Mouse (Mus musculus) stomach, embryonic 15.5 days (tissue): ENCODE results near the gene Irak3. TPM values are rescaled to one million over a fixed set of nuclear protein-coding genes. Genes with fewer than 3 reads are reported as not detected.

Experiments used
- ATAC-seq: fragments of 200-750 bp; cut with Nextera tagmentation; 2 replicates; pipeline ENCODE4 v1.8.0; 2017; ENCODE audit warnings: low read depth, moderate number of reproducible peaks, moderate TSS enrichment; ENCODE audit not compliant: insufficient read depth, low FRiP score
- H3K27ac ChIP-seq: fragments of 300-500 bp; sonication (generic); 2 replicates; pipeline ENCODE4 v1.5.1; 2015; ENCODE audit warnings: mild to moderate bottlenecking, inconsistent platforms
- H3K27me3 ChIP-seq: fragments of 300-500 bp; sonication (generic); replicated peaks from 2 replicates; pipeline ENCODE4 v1.6.1; 2015; ENCODE audit warnings: inconsistent platforms
- H3K36me3 ChIP-seq: fragments of 300-500 bp; sonication (generic); 2 replicates; pipeline ENCODE4 v1.6.1; 2015; ENCODE audit warnings: inconsistent platforms
- H3K4me1 ChIP-seq: fragments of 300-500 bp; sonication (generic); 2 replicates; pipeline ENCODE4 v1.6.1; 2015; ENCODE audit warnings: inconsistent platforms
- H3K4me2 ChIP-seq: fragments of 300-500 bp; sonication (generic); 2 replicates; pipeline ENCODE4 v1.6.1; 2015; ENCODE audit warnings: mild to moderate bottlenecking, inconsistent platforms
- H3K4me3 ChIP-seq: fragments of 300-500 bp; sonication (generic); replicated peaks from 2 replicates; pipeline ENCODE4 v1.5.1; 2015; ENCODE audit warnings: inconsistent platforms
- H3K9ac ChIP-seq: fragments of 300-500 bp; sonication (generic); 2 replicates; pipeline ENCODE4 v1.6.1; 2015; ENCODE audit warnings: inconsistent platforms
- H3K9me3 ChIP-seq: fragments of 300-500 bp; sonication (generic); 2 replicates; pipeline ENCODE4 v1.6.1; 2016; ENCODE audit warnings: inconsistent platforms
- WGBS: fragments of 180-500 bp; shearing (Covaris S2); methylation state at CpG from one replicate; pipeline ENCODE4 v1.1.7; 2015; 5-methylcytosine and 5-hydroxymethylcytosine counted together
- polyA plus RNA-seq: library from polyadenylated mRNA; unstranded; fragments of >200 nt; fragmentation: Nextera tagmentation; extraction: Ambion mirVana; gene quantifications from 2 replicates; pipeline ENCODE4 v1.2.1, GENCODE M21; 2015

Irak3 gene
- polyA plus RNA-seq, 1 experiment from 2014 or later: 0.73 TPM

DNA sequence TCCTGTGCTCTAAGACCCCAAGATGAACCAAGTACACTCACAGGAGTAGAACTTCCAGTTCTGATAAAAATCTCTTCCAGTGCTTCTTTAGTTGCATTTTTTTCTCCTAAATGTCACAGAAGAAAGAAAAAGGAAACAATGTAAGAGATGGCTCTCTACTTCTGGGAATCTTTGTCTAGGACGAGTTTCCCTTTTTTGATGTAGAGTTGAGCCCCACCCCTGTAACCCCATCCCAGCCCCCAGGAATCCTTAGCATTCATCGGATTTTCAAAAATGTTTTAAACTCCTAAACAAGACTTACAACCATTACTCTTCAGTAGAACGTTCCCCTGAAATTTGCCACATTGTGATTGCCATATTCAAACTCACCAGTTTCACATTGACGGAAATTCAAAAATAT, 31.7 kb downstream of the Irak3 start:
- no peaks in the 10 kb centered on the region for H3K27me3 ChIP-seq
- WGBS: 78% methylated on average over 4 of the region's 4 CpGs
- ATAC-seq: no peak

DNA sequence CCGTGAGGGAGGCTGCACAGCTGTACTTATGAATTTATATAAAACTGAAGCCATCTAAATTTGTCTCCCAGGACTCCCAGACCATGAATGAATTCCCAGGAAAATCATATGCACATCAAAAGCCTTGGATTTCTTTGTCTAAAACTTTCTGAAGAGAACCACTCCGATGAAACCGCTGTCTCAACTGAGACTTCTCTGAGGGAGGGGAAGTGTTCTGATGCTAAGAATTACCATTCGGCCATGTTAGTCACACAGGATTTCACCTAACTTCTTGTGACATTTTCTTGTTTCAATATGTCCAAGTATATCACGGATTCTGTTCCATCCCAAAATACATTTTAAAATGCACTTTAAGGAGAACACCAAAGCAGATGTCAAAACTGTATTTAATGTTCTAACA, 32.1 kb downstream of the Irak3 start:
- no peak for ATAC-seq
- 80% methylated on average over 5 of the region's 5 CpGs for WGBS
- no peak overlapping the region for H3K4me2 ChIP-seq
- no peak overlapping the region for H3K4me3 ChIP-seq
- H3K9me3 ChIP-seq: no peaks in the 10 kb centered on the region
- H3K9ac ChIP-seq: no peak overlapping the region
- no peaks in the 10 kb centered on the region for H3K4me1 ChIP-seq
- H3K27me3 ChIP-seq: no peaks in the 10 kb centered on the region
- H3K36me3 ChIP-seq: no peaks in the 10 kb centered on the region
- H3K27ac ChIP-seq: no peak overlapping the region

More for the DNA sequence above, 31.7 kb downstream of the Irak3 start:
- H3K9ac ChIP-seq: no peak overlapping the region
- no peak overlapping the region for H3K4me2 ChIP-seq
- H3K27ac ChIP-seq: no peak overlapping the region
- no peaks in the 10 kb centered on the region for H3K36me3 ChIP-seq
- H3K4me3 ChIP-seq: no peak overlapping the region
- H3K9me3 ChIP-seq: no peaks in the 10 kb centered on the region
- H3K4me1 ChIP-seq: no peaks in the 10 kb centered on the region

DNA sequence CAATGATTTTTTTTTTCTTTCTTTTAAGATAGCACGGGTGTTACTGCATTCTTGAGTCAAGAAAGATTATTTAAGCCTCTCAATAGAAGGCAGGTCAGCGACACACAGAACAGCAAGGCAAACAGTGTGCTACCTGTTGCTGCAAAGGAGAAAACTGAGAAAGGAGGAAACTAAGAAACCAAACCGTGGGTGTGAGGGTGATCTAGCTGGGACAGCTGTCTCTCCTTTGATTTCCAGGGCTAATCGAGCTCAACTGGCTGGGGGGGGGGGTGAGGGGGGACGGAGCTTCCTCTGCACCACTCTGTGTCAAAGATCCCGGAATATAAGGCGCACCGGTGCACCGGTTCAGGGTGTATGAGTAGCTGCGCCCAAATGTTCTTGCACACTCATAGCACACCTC, 32.9 kb downstream of the Irak3 start:
- WGBS: 48% methylated on average over 10 of the region's 10 CpGs
- no peak for ATAC-seq
- H3K27me3 ChIP-seq: no peaks in the 10 kb centered on the region
- H3K9ac ChIP-seq: no peak overlapping the region
- H3K4me2 ChIP-seq: no peak overlapping the region
- H3K36me3 ChIP-seq: no peaks in the 10 kb centered on the region
- H3K27ac ChIP-seq: no peak overlapping the region
- no peaks in the 10 kb centered on the region for H3K4me1 ChIP-seq
- no peaks in the 10 kb centered on the region for H3K9me3 ChIP-seq
- no peak overlapping the region for H3K4me3 ChIP-seq

DNA sequence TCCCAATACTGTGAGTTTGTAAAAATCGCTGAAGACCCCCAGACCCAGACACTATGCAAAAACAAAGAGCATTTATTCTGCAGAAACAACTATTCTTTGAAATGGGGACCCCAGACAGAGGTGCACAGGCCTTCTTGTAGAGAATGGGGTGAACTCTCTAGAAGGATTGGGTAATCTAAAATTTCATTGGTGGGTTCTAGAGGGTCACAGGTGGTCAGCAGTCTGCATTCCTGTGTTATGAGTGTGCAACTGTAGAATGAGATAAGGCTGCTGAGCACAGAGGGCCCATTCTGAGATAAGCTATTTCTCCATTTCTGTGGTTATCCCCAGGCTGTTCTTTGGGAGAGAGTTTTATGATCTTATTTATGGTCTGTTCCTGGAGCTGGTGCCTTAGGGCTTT, 33.9 kb downstream of the Irak3 start:
- no peaks in the 10 kb centered on the region for H3K9me3 ChIP-seq
- no peak; the same call in 1 of the 2 replicates for ATAC-seq
- no peaks in the 10 kb centered on the region for H3K36me3 ChIP-seq
- no peak overlapping the region for H3K4me3 ChIP-seq
- no peak overlapping the region for H3K4me2 ChIP-seq
- WGBS: 65% methylated on average over 1 of the region's 1 CpGs
- H3K9ac ChIP-seq: no peak overlapping the region
- no peaks in the 10 kb centered on the region for H3K27me3 ChIP-seq
- no peaks in the 10 kb centered on the region for H3K4me1 ChIP-seq
- no peak overlapping the region for H3K27ac ChIP-seq

DNA sequence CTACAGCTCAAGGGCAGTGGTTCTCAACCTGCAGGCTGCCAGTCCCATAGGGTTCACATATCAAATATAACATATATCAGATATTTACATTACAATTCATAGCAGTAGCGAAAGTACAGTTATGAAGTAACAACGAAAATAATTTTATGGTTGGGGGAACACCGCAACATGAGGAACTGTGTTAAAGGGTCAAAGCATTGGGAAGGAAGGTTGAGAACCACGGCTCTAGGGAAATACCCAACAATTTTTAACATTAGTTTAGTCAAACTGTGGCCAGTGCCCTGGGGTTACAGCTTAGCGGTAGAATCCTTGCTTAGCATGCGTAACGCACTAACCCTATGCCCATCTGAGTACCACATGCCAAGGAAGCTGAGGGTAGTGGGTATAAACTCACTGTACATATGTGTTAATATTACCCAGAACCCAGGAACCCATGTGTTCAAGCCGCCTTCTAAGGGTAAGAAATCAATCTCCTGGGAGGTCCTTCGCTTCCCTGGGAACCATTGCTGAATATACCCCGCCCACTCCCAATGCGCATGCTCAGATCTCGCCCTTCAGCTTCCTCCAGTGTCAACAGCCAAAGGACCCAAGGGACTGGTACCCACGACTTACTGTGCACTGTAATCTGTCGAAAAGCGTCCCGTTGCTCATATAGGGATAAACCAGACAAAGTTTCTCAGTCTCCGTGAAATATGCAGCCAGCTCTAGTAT, 36.0 kb downstream of the Irak3 start:
- Histone ChIP-seq H3K4me2 (no peak overlapping the region), H3K9ac (no peak overlapping the region), H3K4me3 (no peak overlapping the region), H3K9me3 (no peaks in the 10 kb centered on the region), H3K36me3 (no peaks in the 10 kb centered on the region), H3K27ac (no peak overlapping the region), H3K27me3 (no peaks in the 10 kb centered on the region), H3K4me1 (no peaks in the 10 kb centered on the region)
- WGBS: 85% methylated on average over 17 of the region's 17 CpGs
- no peak for ATAC-seq

DNA sequence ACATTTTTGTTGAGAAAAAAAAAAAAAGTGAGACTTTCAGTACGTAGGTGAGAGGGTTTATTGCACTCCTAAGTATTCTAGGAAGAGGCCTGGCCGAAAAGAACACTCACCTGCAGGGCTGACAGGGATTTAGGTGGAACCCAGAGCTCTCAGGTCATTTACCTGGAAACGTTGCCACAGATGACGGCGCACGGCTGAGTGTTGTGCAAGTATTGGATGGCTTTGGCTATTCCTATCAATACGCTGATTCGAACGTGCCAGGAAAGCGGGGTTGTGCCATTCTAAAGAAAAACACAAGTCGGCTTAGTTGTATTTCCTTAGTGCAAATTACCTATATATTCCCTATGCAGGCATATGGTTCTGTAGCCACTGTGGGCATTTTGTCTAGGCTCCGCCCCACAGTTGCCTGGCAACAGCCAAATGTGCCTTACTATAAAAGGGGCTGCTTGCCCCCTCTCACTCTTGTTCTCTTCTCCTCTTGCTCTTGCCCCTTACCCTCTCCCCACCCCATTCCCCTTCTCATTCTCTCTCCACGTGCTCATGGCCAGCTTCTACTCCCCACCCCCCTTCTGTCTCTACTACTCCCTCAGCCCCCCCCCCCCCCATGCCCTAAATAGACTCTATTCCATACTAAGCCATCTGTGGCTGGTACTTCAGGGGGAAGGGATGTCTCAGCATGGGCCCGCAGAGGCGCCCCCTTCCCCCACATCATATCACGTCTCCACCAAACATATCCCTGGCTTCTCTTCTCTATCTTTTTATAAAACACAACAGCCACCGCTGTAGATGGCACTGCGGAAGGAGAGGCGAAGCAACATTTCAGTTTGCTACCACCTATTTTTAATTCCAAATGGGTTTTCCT, 36.8 kb downstream of the Irak3 start:
- no peak overlapping the region for H3K4me3 ChIP-seq
- 86% methylated on average over 19 of the region's 19 CpGs for WGBS
- no peaks in the 10 kb centered on the region for H3K36me3 ChIP-seq

DNA sequence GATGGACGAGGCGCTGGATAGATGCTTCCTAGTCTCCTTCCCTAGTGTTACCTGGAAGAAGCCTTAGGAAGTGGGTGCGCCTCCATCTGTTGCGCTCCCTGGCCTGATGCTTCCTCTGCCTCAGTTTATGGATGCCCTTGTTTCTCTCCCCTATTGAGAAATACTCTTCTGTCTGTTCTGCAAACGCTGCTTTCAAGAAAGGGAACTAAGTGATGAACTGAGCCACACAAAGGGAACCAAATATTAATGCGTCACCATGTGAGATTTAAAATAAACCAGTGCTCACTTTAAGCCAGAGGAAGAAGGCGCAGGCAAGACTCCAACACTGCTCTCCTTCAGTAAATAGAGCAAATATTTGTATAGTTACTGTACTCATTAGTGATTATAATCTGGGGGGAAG, 38.4 kb downstream of the Irak3 start:
- no peaks in the 10 kb centered on the region for H3K27me3 ChIP-seq
- no peak overlapping the region for H3K4me3 ChIP-seq
- no peaks in the 10 kb centered on the region for H3K36me3 ChIP-seq
- no peak for ATAC-seq
- no peaks in the 10 kb centered on the region for H3K9me3 ChIP-seq
- no peak overlapping the region for H3K27ac ChIP-seq
- 76% methylated on average over 7 of the region's 7 CpGs for WGBS
- H3K4me1 ChIP-seq: no peaks in the 10 kb centered on the region
- no peak overlapping the region for H3K4me2 ChIP-seq
- no peak overlapping the region for H3K9ac ChIP-seq

More for the DNA sequence above, 36.8 kb downstream of the Irak3 start:
- H3K4me2 ChIP-seq: no peak overlapping the region
- no peaks in the 10 kb centered on the region for H3K4me1 ChIP-seq
- no peaks in the 10 kb centered on the region for H3K9me3 ChIP-seq
- no peak for ATAC-seq
- H3K9ac ChIP-seq: no peak overlapping the region
- H3K27ac ChIP-seq: no peak overlapping the region
- H3K27me3 ChIP-seq: no peaks in the 10 kb centered on the region

DNA sequence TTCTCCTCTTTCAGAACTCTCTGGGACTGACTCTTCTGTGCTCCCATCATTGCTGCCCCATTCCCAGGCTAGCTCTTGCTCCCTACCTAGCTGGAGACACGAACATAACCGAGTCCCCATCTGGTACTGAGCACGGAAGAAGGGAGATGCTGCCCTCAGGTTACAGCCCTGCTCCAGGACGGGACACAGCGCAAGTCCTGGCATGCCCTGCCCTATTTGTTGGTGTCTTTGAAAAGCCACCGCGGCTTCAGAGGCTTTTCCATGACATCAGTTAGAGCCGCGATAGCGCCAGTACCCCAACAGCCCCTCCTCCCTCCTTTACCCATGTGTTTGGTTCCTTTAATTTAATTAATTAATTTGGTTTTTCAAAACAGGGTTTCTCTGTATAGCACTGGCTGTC, 39.1 kb downstream of the Irak3 start:
- no peak overlapping the region for H3K9ac ChIP-seq
- H3K36me3 ChIP-seq: no peaks in the 10 kb centered on the region
- no peak overlapping the region for H3K4me2 ChIP-seq
- no peaks in the 10 kb centered on the region for H3K27me3 ChIP-seq
- 89% methylated on average over 10 of the region's 10 CpGs for WGBS
- H3K9me3 ChIP-seq: no peaks in the 10 kb centered on the region
- no peak for ATAC-seq
- H3K4me3 ChIP-seq: no peak overlapping the region
- H3K4me1 ChIP-seq: no peaks in the 10 kb centered on the region
- no peak overlapping the region for H3K27ac ChIP-seq

DNA sequence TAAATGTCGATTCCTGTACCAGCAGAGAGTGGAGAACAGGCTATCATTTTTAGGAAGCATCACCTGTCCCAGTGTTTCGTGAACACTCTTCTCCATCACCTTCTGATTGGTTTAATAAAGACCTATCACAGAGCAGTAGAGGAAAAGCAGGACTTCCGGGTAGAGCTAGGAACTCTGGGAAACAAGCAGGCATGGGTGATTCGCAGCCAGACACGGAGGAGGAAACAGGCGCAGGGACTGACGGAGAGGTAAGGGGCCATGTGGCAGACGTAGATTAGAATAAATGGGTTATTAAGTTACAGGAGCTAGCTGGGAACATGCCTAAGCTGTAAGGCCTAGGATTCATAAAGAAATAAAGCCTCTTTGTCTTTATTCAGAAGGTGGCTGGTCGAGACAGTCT, 41.4 kb downstream of the Irak3 start:
- H3K27me3 ChIP-seq: no peaks in the 10 kb centered on the region
- H3K27ac ChIP-seq: no peak overlapping the region
- no peak overlapping the region for H3K4me3 ChIP-seq
- no peaks in the 10 kb centered on the region for H3K36me3 ChIP-seq
- ATAC-seq: no peak
- H3K9ac ChIP-seq: no peak overlapping the region
- H3K4me2 ChIP-seq: no peak overlapping the region
- WGBS: 72% methylated on average over 9 of the region's 9 CpGs
- H3K4me1 ChIP-seq: no peaks in the 10 kb centered on the region
- H3K9me3 ChIP-seq: no peaks in the 10 kb centered on the region

DNA sequence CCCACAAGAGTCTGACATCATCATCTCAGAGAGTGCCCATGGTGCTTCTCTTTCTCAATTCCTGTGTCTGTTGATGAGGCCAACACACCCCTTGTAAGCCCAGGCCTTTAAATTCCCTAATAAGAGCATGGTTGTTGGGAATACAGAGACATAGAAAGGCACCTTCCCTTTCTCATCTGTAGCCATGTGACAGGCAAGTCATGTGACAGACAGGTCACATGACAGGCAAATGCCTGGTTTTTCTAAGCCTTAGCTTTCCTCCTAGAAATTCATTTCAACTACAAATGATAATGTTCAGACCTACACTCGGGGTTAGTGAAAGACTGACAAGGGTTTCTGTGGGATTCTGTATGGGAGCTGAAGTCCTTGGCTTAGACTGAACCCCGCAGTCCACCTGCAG, 48.0 kb downstream of the Irak3 start:
- H3K27me3 ChIP-seq: no peaks in the 10 kb centered on the region
- H3K36me3 ChIP-seq: no peaks in the 10 kb centered on the region
- WGBS: 84% methylated on average over 2 of the region's 2 CpGs
- H3K4me2 ChIP-seq: no peak overlapping the region
- H3K4me3 ChIP-seq: no peak overlapping the region
- no peaks in the 10 kb centered on the region for H3K4me1 ChIP-seq
- no peaks in the 10 kb centered on the region for H3K9me3 ChIP-seq
- no peak overlapping the region for H3K9ac ChIP-seq
- no peak overlapping the region for H3K27ac ChIP-seq
- no peak for ATAC-seq

DNA sequence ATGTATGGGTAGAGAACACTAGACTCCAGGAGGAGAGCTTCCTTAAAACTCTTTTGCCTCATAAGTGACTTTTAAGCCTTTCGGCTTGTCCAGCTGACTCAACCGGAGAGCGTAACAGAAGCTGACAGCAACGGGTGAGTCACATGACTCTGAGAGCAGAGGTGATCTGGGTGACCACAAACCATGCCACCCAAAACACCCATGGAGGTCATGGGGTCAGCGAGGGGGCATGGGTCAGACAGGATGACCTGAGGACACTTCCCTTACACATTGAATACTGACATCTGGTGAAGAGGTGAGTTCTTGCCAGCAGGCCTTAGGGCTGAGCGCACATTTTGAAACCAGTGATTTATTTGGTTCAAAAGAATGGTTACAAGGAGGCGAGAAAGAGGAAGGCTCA, 50.3 kb downstream of the Irak3 start:
- Histone ChIP-seq H3K27me3 (no peaks in the 10 kb centered on the region), H3K4me2 (no peak overlapping the region), H3K4me1 (no peaks in the 10 kb centered on the region), H3K27ac (no peak overlapping the region), H3K4me3 (no peak overlapping the region), H3K9ac (no peak overlapping the region), H3K36me3 (no peaks in the 10 kb centered on the region), H3K9me3 (no peaks in the 10 kb centered on the region)
- ATAC-seq: no peak
- WGBS: 92% methylated on average over 7 of the region's 7 CpGs

DNA sequence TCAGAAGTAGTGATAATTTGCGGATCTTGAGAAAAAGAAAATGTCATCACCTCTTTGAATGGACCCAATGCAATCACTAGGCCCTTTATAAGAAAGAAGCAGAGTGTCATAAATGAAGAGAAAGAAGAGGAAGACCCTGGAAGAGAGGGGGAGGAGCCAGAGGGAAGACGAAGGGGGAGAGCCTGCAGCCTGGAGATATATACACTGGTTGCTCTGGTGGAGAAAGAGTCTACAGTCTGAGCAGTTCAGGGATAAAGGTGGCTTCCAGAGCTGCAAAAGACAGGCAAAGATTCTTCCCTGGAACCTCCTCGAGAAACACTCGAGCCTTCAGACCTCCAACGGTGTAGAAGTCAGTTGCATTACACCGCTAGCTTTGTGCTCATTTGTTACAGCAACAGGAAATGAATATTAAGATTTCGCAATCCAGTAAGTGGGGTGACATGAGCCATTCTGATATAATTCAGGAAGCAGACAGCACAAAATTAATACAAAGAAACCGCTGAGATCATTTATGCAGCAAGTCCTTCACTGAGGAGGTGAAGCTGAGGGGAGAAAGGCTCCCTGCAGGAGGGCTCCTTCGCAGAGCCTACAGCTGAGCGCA, 60.9 kb downstream of the Irak3 start:
- no peak overlapping the region for H3K27ac ChIP-seq
- no peak overlapping the region for H3K4me2 ChIP-seq
- H3K36me3 ChIP-seq: no peaks in the 10 kb centered on the region
- no peak for ATAC-seq
- H3K4me1 ChIP-seq: no peaks in the 10 kb centered on the region
- no peak overlapping the region for H3K9ac ChIP-seq
- no peaks in the 10 kb centered on the region for H3K27me3 ChIP-seq
- 65% methylated on average over 10 of the region's 10 CpGs for WGBS
- H3K4me3 ChIP-seq: no peak overlapping the region
- no peaks in the 10 kb centered on the region for H3K9me3 ChIP-seq
